Mouse (Mus musculus) Patski (cell line): ENCODE results near the gene Lrrc28. TPM values are rescaled to one million over a fixed set of nuclear protein-coding genes. Genes with fewer than 3 reads are reported as not detected.

Experiments used
- ATAC-seq: fragments of 100-300 bp; one replicate; pipeline ENCODE4 v1.8.0; 2021
- CTCF ChIA-PET: fragments of 350-600 bp; sonication (Branson Sonifier 250); formaldehyde crosslinking; loops from one replicate; lab custom pipeline; 2022; ENCODE audit warnings: inconsistent platforms; lab: Charles Lee
- POLR2A ChIA-PET: fragments of 350-600 bp; sonication (Branson Sonifier 250); formaldehyde crosslinking; loops from one replicate; lab custom pipeline; 2022; ENCODE audit warnings: antibody characterized with exemption, inconsistent platforms; lab: Charles Lee
- DNase-seq: peaks from one replicate; pipeline ENCODE4 v3.0.0-alpha.2; 2011; ENCODE audit warnings: low read depth, low spot score
- H3K27me3 ChIP-seq: fragments of 371-371 bp; one replicate; pipeline ENCODE4 v1.5.1; 2021
- CTCF ChIP-seq: fragments of 100-300 bp; IDR thresholded peaks from one replicate; pipeline ENCODE4 v1.5.1; 2021
- in situ Hi-C: fragments of 300-500 bp; cut with MboI; formaldehyde crosslinking; loops from 3 replicates; pipeline ENCODE4 v1.11.1; 2018; ENCODE audit warnings: low pct_unique_long_range_greater_than_20kb, mixed read lengths
- polyA plus RNA-seq: library from polyadenylated mRNA; unstranded; gene quantifications from one replicate; pipeline ENCODE4 v1.2.3, GENCODE M21; 2021

Gene Lrrc28
- polyA plus RNA-seq, 1 experiment from 2014 or later, result 13.0 TPM

GRCm38 (mm10) chr7:67607669-67608347 is 37.3 kb downstream of the Lrrc28 start:
- in situ Hi-C loops, result no loop called here
- no peak for DNase-seq
- TF ChIP-seq CTCF, result no peak

GRCm38 (mm10) chr7:67606250-67606649 is 38.8 kb downstream of the Lrrc28 start:
- in situ Hi-C loops, result no loop called here
- TF ChIP-seq CTCF, result no peak
- DNase-seq (no peak), ATAC-seq (no peak)
- POLR2A ChIA-PET, result interaction anchor here (1.2 kb wide), 1 partner anchor 10 kb away, joined by 3 read pairs; no protein-coding TSS in a partner anchor
- CTCF ChIA-PET, result interaction anchor here (0.7 to 1.6 kb wide), 2 partner anchors 11 to 13 kb away, joined by 3 to 4 read pairs; no protein-coding TSS in a partner anchor
- H3K27me3 ChIP-seq, result no peaks in the 10 kb centered on the region

More at GRCm38 (mm10) chr7:67607669-67608347, 37.3 kb downstream of the Lrrc28 start:
- ATAC-seq, result no peak
- POLR2A ChIA-PET, result no interaction called here
- no peaks in the 10 kb centered on the region for H3K27me3 ChIP-seq
- CTCF ChIA-PET, result interaction anchor here (1.3 to 2.1 kb wide), 3 partner anchors 17 to 239 kb away, joined by 4 to 6 read pairs (median 5); no protein-coding TSS in a partner anchor

GRCm38 (mm10) chr7:67605114-67605513 is 40.0 kb downstream of the Lrrc28 start:
- H3K27me3 ChIP-seq, result no peaks in the 10 kb centered on the region
- CTCF ChIA-PET, result interaction anchor here (0.7 to 1.6 kb wide), 3 partner anchors 8 to 25 kb away, joined by 3 to 4 read pairs (median 3); no protein-coding TSS in a partner anchor
- ATAC-seq (no peak), DNase-seq (no peak)
- no peak for TF ChIP-seq CTCF
- in situ Hi-C loops, result no loop called here
- POLR2A ChIA-PET, result no interaction called here

GRCm38 (mm10) chr7:67598050-67598449 is 47.0 kb downstream of the Lrrc28 start:
- in situ Hi-C loops, result no loop called here
- CTCF ChIA-PET, result no interaction called here
- POLR2A ChIA-PET, result interaction anchor here (0.7 kb wide), 3 partner anchors 17 to 125 kb away, joined by 3 to 6 read pairs (median 3); no protein-coding TSS in a partner anchor
- peak; percentile 64 for DNase-seq
- TF ChIP-seq CTCF, result no peak
- H3K27me3 ChIP-seq, result no peaks in the 10 kb centered on the region
- peak; percentile 69 for ATAC-seq

- no peak for ATAC-seq
- CTCF ChIA-PET, result interaction anchor here (1.6 kb wide), 1 partner anchor 34 kb away, joined by 3 read pairs; no protein-coding TSS in a partner anchor
- H3K27me3 ChIP-seq, result no peaks in the 10 kb centered on the region
- in situ Hi-C loops, result no loop called here
- POLR2A ChIA-PET, result interaction anchor here (0.7 kb wide), 1 partner anchor 9 kb away, joined by 3 read pairs; no protein-coding TSS in a partner anchor
- TF ChIP-seq CTCF, result no peak
- no peak for DNase-seq
Measured at GRCm38 (mm10) chr7:67596961-67597360, 48.1 kb downstream of the Lrrc28 start.

GRCm38 (mm10) chr7:67596322-67596721 is 48.7 kb downstream of the Lrrc28 start:
- in situ Hi-C loops, result no loop called here
- no peak for ATAC-seq
- DNase-seq, result no peak

GRCm38 (mm10) chr7:67593902-67594301 is 51.2 kb downstream of the Lrrc28 start:
- in situ Hi-C loops, result no loop called here
- POLR2A ChIA-PET, result no interaction called here
- ATAC-seq, result no peak
- CTCF ChIA-PET, result interaction anchor here (1.6 kb wide), 1 partner anchor 9 kb away, joined by 3 read pairs; no protein-coding TSS in a partner anchor
- TF ChIP-seq CTCF, result no peak
- no peak for DNase-seq
- H3K27me3 ChIP-seq, result no peaks in the 10 kb centered on the region

More at GRCm38 (mm10) chr7:67596322-67596721, 48.7 kb downstream of the Lrrc28 start:
- CTCF ChIA-PET, result interaction anchor here (1.0 to 1.6 kb wide), 2 partner anchors 20 to 34 kb away, joined by 3 read pairs; no protein-coding TSS in a partner anchor
- TF ChIP-seq CTCF, result no peak
- POLR2A ChIA-PET, result interaction anchor here (0.6 kb wide), 1 partner anchor 16 kb away, joined by 3 read pairs; no protein-coding TSS in a partner anchor
- no peaks in the 10 kb centered on the region for H3K27me3 ChIP-seq

GRCm38 (mm10) chr7:67592670-67593069 is 52.4 kb downstream of the Lrrc28 start:
- POLR2A ChIA-PET, result no interaction called here

GRCm38 (mm10) chr7:67588743-67589142 is 56.3 kb downstream of the Lrrc28 start:
- H3K27me3 ChIP-seq, result no peaks in the 10 kb centered on the region
- CTCF ChIA-PET, result interaction anchor here (1.0 to 1.4 kb wide), 2 partner anchors 9 to 10 kb away, joined by 3 to 4 read pairs; no protein-coding TSS in a partner anchor
- POLR2A ChIA-PET, result no interaction called here
- no peak for TF ChIP-seq CTCF
- DNase-seq (no peak), ATAC-seq (no peak)
- in situ Hi-C loops, result no loop called here

More at GRCm38 (mm10) chr7:67592670-67593069, 52.4 kb downstream of the Lrrc28 start:
- no peak for TF ChIP-seq CTCF
- no peak for DNase-seq
- in situ Hi-C loops, result no loop called here
- ATAC-seq, result no peak
- no peaks in the 10 kb centered on the region for H3K27me3 ChIP-seq
- CTCF ChIA-PET, result interaction anchor here (1.1 kb wide), 1 partner anchor 13 kb away, joined by 4 read pairs; no protein-coding TSS in a partner anchor

- POLR2A ChIA-PET, result no interaction called here
- in situ Hi-C loops, result no loop called here
- ATAC-seq, result no peak
- no peak for TF ChIP-seq CTCF
- no peaks in the 10 kb centered on the region for H3K27me3 ChIP-seq
- DNase-seq, result no peak
- CTCF ChIA-PET, result no interaction called here
Measured at GRCm38 (mm10) chr7:67586479-67586878, 58.6 kb downstream of the Lrrc28 start.
